Mouse (Mus musculus): ENCODE data around the gene Olfr165.
"Not testable (repeated sequence)": the region's sequence is repeated elsewhere in the genome, so short reads cannot be mapped to it uniquely, and the experiment has no call there.

Olfr165 gene

GRCm38 (mm10) chr16:19423034-19423433 lies at the start of gene Olfr165:
Gene Olfr165, minus strand, starts transcription at chr16:19423134.
- in situ Hi-C loops (cut with MboI, MseI), result no loop called here

GRCm38 (mm10) chr16:19464365-19464764 lies 41.4 kb upstream of the Olfr165 start:
- in situ Hi-C loops (cut with MboI, MseI), result no loop called here

- in situ Hi-C loops (cut with MboI, MseI), result not testable (repeated sequence)
These were observed 35.8 kb upstream of the Olfr165 start for GRCm38 (mm10) chr16:19458741-19459140.

GRCm38 (mm10) chr16:19387984-19388383 lies 35.0 kb downstream of the Olfr165 start:
- in situ Hi-C loops (cut with MboI, MseI), result loop anchor here (10.0 kb wide), 2 partner anchors 47 to 397 kb away; no protein-coding TSS in a partner anchor
